Mouse (Mus musculus): ENCODE results near the gene Gjd3. TPM values are rescaled to one million over a fixed set of nuclear protein-coding genes. Genes with fewer than 3 reads are reported as not detected.

The Gjd3 gene
- 0.14 and 1.6 TPM in 2 replicates for polyA plus RNA-seq (2012; rRNA removed; ENCODE audit: low replicate concordance)

DNA sequence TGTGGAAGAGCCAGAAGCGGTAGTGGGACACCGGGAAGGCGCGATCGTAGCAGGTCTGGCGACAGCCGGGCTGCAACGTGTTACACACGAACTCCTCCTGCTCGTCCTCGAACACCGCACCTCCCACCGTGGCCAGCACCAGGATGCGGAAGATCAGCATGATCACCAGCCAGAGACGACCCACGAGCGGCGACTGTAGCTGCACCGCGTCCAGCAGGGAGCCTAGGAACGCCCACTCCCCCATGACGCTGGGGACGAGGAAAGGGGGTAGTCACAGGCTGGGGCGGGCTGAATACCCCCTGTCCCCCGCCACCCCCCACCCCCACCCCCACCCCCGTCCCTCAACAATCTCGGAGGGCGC, at the start of gene Gjd3:
Gjd3 (minus strand) TSS at position 244 of the 361 bp plus-strand sequence.

DNA sequence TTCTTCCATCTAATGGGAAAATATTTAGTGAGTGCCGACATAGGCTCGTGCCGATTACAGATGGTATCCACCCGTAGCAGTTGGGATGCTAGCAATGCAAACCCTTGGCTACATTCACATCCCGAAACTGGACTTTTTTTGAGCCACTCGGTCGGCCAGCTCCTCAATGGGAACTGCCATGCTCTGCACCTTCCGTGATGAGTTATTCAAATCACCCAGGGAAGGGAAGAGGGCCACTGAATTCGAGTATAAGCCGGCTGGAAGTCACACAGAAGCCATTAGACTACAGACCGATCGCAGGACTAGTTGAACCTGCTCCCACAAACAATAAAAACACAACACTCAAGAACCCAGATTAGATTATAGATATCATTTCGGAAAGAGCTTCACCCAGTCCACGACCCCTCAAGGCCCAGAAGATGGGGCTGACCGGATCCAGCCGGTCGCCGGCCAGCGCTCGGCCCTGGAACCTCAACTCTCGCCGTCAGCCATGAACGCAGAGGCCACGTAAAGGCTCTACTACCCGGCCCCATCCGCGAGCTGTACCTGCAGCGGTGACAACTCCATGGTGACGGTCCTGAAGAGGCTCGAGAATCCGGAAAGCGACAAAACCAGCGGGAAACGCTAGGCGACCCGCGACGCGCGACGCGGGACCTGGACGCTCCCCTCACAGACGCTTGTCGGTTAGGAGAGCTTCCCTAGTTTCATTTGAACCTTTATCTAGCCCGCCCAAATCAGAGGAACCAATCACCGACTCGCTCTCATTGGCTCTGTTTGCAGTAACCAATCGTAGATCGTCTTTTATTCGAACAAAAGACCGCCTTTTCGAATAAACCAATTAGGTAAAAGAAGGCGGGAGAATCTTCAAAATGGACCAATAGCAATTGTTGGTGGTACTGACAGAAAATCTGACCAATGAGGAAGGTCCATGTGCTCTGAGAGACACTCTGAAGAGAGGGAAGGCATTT, 41.0 kb upstream of the Gjd3 start, which contains the start of gene Top2a:
Top2a (minus strand) TSS at position 690 of the 968 bp plus-strand sequence.

Other genes with a start within 250 kb of the Gjd3 start
- gene Thra, start 242.4 kb downstream of the Gjd3 start, polyA plus RNA-seq (2012; rRNA removed; ENCODE audit: low replicate concordance), result 88.4 and 134 TPM in 2 replicates
- gene Nr1d1, start 207.7 kb downstream of the Gjd3 start, polyA plus RNA-seq (2012; rRNA removed; ENCODE audit: low replicate concordance), result 163 and 226 TPM in 2 replicates
- gene Msl1, start 187.5 kb downstream of the Gjd3 start, polyA plus RNA-seq (2012; rRNA removed; ENCODE audit: low replicate concordance), result 38.4 and 55.7 TPM in 2 replicates
- 37.2 and 39.8 TPM in 2 replicates for gene Casc3, start 178.1 kb downstream of the Gjd3 start, polyA plus RNA-seq (2012; rRNA removed; ENCODE audit: low replicate concordance)
- 11.6 and 16.3 TPM in 2 replicates for gene Rapgefl1, start 146.2 kb downstream of the Gjd3 start, polyA plus RNA-seq (2012; rRNA removed; ENCODE audit: low replicate concordance)
- 10.4 and 20.9 TPM in 2 replicates for gene Wipf2, start 119.4 kb downstream of the Gjd3 start, polyA plus RNA-seq (2012; rRNA removed; ENCODE audit: low replicate concordance)
- 0.30 and 0.56 TPM in 2 replicates for gene Cdc6, start 75.2 kb downstream of the Gjd3 start, polyA plus RNA-seq (2012; rRNA removed; ENCODE audit: low replicate concordance)
- gene Rara, start 55.2 kb downstream of the Gjd3 start, polyA plus RNA-seq (2012; rRNA removed; ENCODE audit: low replicate concordance), result 29.7 and 75.4 TPM in 2 replicates
- 1.7 and 2.0 TPM in 2 replicates for gene Top2a, start 41.2 kb upstream of the Gjd3 start, polyA plus RNA-seq (2012; rRNA removed; ENCODE audit: low replicate concordance)
- 630 and 848 TPM in 2 replicates for gene Igfbp4, start 58.2 kb upstream of the Gjd3 start, polyA plus RNA-seq (2012; rRNA removed; ENCODE audit: low replicate concordance)
- 8.4 and 12.1 TPM in 2 replicates for gene Tns4, start 106.3 kb upstream of the Gjd3 start, polyA plus RNA-seq (2012; rRNA removed; ENCODE audit: low replicate concordance)
- 92.7 and 174 TPM in 2 replicates for gene Ccr7, start 172.1 kb upstream of the Gjd3 start, polyA plus RNA-seq (2012; rRNA removed; ENCODE audit: low replicate concordance)
- gene Smarce1, start 248.0 kb upstream of the Gjd3 start, polyA plus RNA-seq (2012; rRNA removed; ENCODE audit: low replicate concordance), result 14.3 and 17.3 TPM in 2 replicates